Mouse (Mus musculus) CD4-positive naive resting alpha-beta T cell, adult 76 days (primary cell): ENCODE data around the gene Cd59b. TPM values are rescaled to one million over a fixed set of nuclear protein-coding genes. Genes with fewer than 3 reads are reported as not detected.

Source experiments
- total RNA-seq: library from RNA; stranded (reverse); gene quantifications from one replicate; pipeline ENCODE4 v1.2.4, GENCODE M21; 2023

The Cd59b gene
- total RNA-seq, result 1.1 TPM

DNA sequence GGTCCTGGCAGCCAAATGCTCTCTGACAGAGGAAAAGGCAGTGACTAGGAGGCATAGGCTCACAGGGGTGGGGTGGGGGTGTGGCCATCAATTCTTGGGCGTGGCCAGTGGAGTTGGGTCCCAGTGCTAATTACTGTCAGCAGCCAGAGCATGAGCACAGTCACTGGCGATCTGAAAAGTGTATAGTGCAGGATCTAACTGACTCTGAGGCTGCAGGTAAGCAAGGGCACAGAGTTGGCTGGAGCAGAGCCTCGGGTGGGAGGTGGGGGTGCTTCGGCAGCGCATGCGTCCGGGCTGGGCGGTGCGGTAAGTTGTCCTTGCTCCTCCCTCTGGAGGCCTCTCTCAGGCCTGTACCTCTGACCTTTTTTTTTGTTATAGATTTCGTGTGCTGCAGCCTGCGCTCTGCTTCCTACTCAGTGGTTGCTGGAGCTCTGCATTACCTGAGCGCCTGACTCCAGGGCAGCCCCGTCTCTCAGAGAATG lies at the start of gene Cd59b:
TSS of gene Cd59b (plus strand) at position 146 of the 482 bp plus-strand sequence.

DNA sequence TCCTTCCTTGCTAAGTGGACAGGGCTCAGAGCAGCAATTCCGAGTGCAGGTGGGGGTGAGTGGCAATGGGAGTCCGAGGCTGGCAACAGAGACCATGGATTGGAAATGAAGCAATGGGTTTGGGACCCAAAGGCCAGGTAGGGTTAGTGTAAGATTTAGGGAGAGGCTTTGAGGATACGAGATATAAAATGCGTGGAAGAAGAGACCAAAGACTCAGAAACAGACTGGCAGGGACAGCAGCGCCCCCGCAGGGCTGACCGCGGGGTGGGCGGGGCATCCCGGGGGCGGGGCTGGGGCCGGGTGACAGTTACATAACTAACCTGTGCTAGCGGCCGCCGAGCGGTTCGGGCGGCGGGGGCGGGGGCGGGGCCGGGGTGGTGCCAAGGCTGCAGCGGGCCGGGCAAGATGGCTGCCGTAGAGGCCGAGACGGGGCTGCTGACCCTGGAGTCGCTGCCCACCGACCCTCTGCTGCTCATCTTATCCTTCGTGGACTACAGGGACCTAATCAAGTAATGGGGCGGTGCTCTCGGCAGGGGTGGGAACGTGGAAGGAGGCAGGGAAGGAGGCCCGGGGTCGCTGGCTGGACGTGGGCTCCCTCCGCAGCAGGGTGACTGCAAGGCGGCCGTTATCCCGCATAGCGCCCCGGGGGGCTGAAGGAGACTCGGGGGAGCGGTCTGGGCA lies 42.1 kb upstream of the Cd59b start, which contains the start of gene Fbxo3:
TSS of gene Fbxo3 (plus strand) at position 264 of the 681 bp plus-strand sequence.

DNA sequence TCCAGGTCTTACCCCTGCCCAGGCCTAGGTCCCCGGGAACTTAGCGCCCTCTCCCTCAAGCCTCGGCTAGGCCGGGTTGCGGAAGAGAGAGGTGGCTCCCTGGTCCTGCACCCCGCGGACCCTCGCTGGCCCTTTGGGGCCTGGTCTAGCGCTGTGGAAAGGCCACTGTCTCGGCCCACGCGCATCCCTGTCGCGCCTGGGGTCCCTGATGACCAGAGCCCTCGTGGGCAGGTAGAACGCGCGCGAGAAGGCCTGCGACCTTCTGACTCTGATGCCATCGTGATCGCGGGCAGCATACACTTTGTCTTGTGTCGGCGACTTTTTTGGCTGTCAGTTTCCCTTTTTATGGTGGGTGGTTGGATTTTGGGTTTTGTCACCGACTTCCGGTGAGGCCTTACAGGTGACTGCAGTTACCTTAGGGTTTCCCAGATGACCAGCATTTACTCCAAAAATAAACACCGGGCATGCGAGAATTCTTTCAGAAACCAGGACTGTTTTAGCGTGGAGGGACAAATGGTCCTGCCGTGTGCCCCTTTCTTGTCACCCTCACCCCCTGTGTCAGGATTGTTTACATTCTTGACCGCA lies 41.4 kb upstream of the Cd59b start, which contains the start of gene 4931422A03Rik:
TSS of gene 4931422A03Rik (minus strand) at position 223 of the 585 bp plus-strand sequence.

DNA sequence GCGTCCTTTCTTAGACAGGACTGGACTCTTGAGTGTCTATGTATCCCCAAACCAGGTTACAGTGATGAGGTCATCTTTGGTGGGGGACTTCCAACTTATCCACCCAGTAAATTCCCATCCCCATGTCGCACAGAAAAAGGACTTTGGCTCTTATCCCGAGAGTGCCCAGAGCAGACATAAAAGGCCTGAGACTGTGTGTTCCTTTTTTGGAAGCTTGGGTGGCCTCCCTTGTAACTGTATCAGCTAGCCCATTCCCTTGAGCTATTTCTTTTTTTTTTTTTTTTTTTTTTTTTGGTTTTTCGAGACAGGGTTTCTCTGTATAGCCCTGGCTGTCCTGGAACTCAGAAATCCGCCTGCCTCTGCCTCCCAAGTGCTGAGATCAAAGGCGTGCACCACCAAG lies 4.1 kb upstream of the Cd59b start, which contains the start of gene Gm10912:
TSS of gene Gm10912 (plus strand) at position 301 of the 400 bp plus-strand sequence.

DNA sequence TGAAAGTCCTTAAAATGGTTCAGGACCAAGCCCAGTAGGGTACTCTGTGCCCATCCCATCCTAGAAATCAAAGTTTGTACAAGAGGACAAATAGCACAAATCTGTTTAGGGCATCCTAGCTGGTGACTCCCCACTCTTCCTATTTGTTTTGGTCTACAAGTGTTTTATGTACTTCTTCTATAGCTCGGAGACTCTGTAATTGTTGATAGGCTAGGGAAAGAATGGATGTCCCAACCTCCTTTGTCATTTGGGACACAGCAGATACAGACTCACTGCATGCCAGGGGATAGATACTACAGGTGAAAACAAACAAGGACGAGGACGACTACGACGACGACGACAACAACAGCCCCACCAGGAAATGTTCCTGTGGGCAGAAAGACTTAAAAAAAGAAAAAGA lies 1.2 kb upstream of the Cd59b start, which contains the start of gene Gm10799:
TSS of gene Gm10799 (minus strand) at position 101 of the 400 bp plus-strand sequence.

DNA sequence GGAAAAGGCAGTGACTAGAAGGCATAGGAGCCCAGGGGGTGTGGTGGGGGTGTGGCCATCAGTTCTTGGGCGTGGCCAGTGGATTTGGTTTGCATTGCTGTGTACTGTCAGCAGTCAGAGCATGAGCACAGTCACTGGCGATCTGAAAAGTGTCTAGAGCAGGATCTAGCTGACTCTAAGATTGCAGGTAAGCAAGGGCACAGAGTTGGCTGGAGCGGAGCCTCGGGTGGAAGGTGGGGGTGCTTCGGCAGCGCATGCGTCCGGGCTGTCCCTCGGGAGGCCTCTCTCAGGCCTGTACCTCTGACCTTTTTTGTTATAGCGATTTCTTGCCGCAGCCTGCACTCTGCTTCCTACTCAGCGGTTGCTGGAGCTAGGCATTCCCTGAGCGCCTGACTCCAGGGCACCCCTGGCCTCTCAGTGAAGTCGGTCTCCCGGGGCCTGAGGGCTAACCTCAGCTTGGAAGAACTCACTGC lies 26.1 kb downstream of the Cd59b start, which contains the start of gene Cd59a:
TSS of gene Cd59a (plus strand) at position 61 of the 473 bp plus-strand sequence.

DNA sequence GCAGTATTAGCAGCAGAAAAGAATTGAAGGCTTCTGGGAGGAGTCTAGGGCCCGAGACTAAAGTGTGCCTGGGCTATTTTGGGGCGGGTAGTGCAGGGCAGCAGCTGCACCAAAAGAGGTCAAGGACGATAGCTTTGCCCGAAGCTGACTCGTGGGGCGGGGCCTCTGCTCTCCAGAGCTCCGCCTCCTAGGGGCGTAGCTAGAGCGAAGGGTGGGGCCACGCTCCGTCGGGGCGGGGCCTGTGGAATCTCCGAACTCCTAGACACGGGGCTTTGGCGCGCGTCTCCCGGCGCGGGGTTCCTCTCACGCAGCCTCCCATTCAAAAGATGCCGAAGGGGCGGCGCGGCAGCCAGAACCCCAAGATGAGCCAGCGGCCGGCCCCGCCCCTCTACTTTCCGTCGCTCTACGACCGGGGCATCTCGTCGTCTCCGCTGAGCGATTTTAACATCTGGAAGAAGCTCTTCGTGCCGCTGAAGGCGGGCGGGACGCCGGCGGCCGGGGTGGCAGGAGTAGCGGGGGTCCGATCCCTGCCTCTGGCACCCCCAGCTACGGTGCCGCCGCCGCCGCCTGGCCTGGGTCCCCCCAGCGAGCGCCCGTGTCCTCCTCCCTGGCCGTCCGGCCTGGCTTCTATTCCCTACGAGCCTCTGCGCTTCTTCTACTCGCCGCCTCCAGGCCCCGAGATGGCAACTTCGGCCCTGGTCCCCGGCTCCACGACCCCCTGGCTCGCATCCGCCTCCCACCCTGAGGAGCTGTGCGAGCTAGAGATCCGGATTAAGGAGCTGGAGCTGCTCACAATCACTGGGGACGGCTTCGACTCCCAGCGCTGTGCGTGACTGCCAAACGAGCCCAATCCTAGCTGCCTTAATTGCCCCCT lies 53.1 kb downstream of the Cd59b start, which contains the start of gene A930018P22Rik:
TSS of gene A930018P22Rik (plus strand) at position 265 of the 874 bp plus-strand sequence.

Other genes with a start within 250 kb of the Cd59b start
- gene Lmo2, start 111.9 kb upstream of the Cd59b start, total RNA-seq, result 12.9 TPM
- gene Fbxo3, start 42.1 kb upstream of the Cd59b start, total RNA-seq, result 27.8 TPM
- gene 4931422A03Rik, start 41.5 kb upstream of the Cd59b start, total RNA-seq, result not detected
- gene Gm10912, start 4.0 kb upstream of the Cd59b start, total RNA-seq, result 0.35 TPM
- gene Gm10799, start 1.3 kb upstream of the Cd59b start, total RNA-seq, result not detected
- gene Cd59a, start 26.0 kb downstream of the Cd59b start, total RNA-seq, result 1.0 TPM
- gene A930018P22Rik, start 52.9 kb downstream of the Cd59b start, total RNA-seq, result not detected